Mouse (Mus musculus) midbrain, embryonic 16.5 days (tissue): ENCODE results near the gene Vcl. TPM values are rescaled to one million over a fixed set of nuclear protein-coding genes. Genes with fewer than 3 reads are reported as not detected.

ENCODE experiments used
- ATAC-seq: fragments of 200-750 bp; cut with Nextera tagmentation; 2 replicates; pipeline ENCODE4 v1.8.0; 2017; ENCODE audit warnings: moderate TSS enrichment
- H3K27ac ChIP-seq: fragments of 300-500 bp; sonication (generic); 2 replicates; pipeline ENCODE4 v1.5.1; 2014; ENCODE audit warnings: mild to moderate bottlenecking, low read length, mixed read lengths
- H3K27me3 ChIP-seq: fragments of 300-500 bp; sonication (generic); 2 replicates; pipeline ENCODE4 v1.6.1; 2014; ENCODE audit warnings: low read depth, low read length, mixed read lengths; ENCODE audit not compliant: control insufficient read depth, insufficient read depth
- H3K36me3 ChIP-seq: fragments of 300-500 bp; sonication (generic); 2 replicates; pipeline ENCODE4 v1.6.1; 2014; ENCODE audit warnings: mild to moderate bottlenecking, low read length, moderate library complexity, mixed read lengths; ENCODE audit not compliant: control insufficient read depth, insufficient read depth
- H3K4me1 ChIP-seq: fragments of 300-500 bp; sonication (generic); 2 replicates; pipeline ENCODE4 v1.6.1; 2014; ENCODE audit warnings: mild to moderate bottlenecking, low read length, mixed read lengths; ENCODE audit not compliant: control insufficient read depth, insufficient read depth
- H3K4me2 ChIP-seq: fragments of 300-500 bp; sonication (generic); 2 replicates; pipeline ENCODE4 v1.6.1; 2014; ENCODE audit warnings: mild to moderate bottlenecking, low read length, mixed read lengths
- H3K4me3 ChIP-seq: fragments of 300-500 bp; sonication (generic); 2 replicates; pipeline ENCODE4 v1.5.1; 2014; ENCODE audit warnings: low read depth, mild to moderate bottlenecking, low read length, moderate library complexity, mixed read lengths
- H3K9ac ChIP-seq: fragments of 300-500 bp; sonication (generic); 2 replicates; pipeline ENCODE4 v1.6.1; 2014; ENCODE audit warnings: low read depth, low read length, mixed read lengths
- H3K9me3 ChIP-seq: fragments of 300-500 bp; sonication (generic); replicated peaks from 2 replicates; pipeline ENCODE4 v1.6.1; 2014; ENCODE audit warnings: mild to moderate bottlenecking, low read length, mixed read lengths; ENCODE audit not compliant: control insufficient read depth, poor library complexity, severe bottlenecking
- WGBS: fragments of 180-500 bp; shearing (Covaris S2); extraction: QIAGEN DNeasy Blood & Tissue Kit; methylation state at CpG from one replicate; pipeline ENCODE4 v1.1.7; 2014; 5-methylcytosine and 5-hydroxymethylcytosine counted together
- polyA plus RNA-seq: library from polyadenylated mRNA; unstranded; fragments of >200 nt; fragmentation: Nextera tagmentation; extraction: Ambion mirVana; gene quantifications from 2 replicates; pipeline ENCODE4 v1.2.1, GENCODE M21; 2015

Vcl gene
- polyA plus RNA-seq, 1 experiment from 2014 or later = 11.9 TPM

DNA sequence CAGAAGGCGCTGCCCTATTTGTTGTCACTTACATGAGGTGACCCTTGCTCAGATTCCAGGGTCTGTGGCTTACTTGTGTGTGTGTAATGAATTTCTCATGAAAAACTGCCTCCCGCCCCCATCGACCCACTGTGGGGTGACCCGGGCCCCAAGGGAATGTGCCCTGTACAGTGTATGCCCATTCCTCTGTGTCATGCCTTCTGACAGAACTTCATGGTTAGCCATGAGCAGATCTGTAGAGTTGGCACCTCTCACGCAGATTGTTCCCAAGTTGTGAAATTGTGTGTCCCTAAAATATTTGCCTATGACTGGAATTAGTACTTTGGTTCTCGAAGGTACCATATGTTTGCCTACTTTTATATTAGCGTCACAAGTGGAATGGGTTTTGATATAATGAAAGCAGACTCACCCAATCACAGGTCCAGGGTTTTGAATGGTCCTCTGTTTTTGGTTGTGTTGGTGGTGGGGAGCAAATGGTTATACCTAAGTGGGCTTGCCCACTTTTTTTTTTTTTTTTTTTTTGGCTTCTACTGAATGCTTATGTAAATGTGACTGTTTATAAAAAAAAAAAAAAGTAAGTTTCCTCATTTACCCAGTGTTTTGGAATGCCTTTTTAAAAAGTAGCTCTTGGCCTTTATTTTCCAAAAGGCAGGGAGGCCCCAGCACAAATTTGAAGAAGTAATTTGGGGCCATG lies 147.4 kb downstream of the Vcl start:
- H3K4me3 ChIP-seq = peak overlapping the region; percentile 72
- no peaks in the 10 kb centered on the region for H3K36me3 ChIP-seq
- peak overlapping the region; percentile 83 for H3K9ac ChIP-seq
- H3K27me3 ChIP-seq = no peaks in the 10 kb centered on the region
- no peak overlapping the region; the same call in 1 of the 2 replicates for H3K27ac ChIP-seq
- ATAC-seq = peak; percentile 55
- peak overlapping the region; percentile 81 for H3K4me2 ChIP-seq
- 50% methylated on average over 7 of the region's 7 CpGs for WGBS
- H3K9me3 ChIP-seq = no peaks in the 10 kb centered on the region
- H3K4me1 ChIP-seq = peaks cover 7% of the 10 kb centered on the region

DNA sequence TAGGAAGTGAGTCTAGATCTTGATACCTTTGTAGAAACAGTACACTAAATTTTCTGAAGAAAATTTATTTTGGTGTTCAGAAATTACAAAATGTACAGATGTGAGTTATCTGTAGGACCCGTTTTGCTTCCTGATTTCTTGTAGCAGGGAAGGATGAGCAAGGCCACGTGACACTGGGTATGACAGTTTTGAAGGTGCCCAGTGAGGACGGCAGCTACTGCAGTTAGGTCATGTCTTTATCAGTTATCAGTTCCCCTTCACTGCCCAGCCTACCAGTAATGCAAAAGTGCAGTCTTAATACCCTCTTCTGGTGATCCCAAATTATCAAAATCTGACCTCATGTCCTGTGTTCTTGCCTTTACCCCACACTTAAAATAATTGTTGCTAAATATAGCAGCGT lies 148.7 kb downstream of the Vcl start:
- H3K36me3 ChIP-seq = no peaks in the 10 kb centered on the region
- peaks cover 7% of the 10 kb centered on the region for H3K4me1 ChIP-seq
- H3K27me3 ChIP-seq = no peaks in the 10 kb centered on the region
- ATAC-seq = no peak
- no peak overlapping the region for H3K4me2 ChIP-seq
- no peak overlapping the region for H3K9ac ChIP-seq
- no peak overlapping the region for H3K27ac ChIP-seq
- H3K4me3 ChIP-seq = no peak overlapping the region
- WGBS = 90% methylated on average over 4 of the region's 4 CpGs
- no peaks in the 10 kb centered on the region for H3K9me3 ChIP-seq

- Histone ChIP-seq H3K4me2 (no peak overlapping the region), H3K4me1 (peaks cover 7% of the 10 kb centered on the region), H3K4me3 (no peak overlapping the region), H3K27me3 (no peaks in the 10 kb centered on the region), H3K36me3 (no peaks in the 10 kb centered on the region), H3K9me3 (no peaks in the 10 kb centered on the region), H3K27ac (no peak overlapping the region), H3K9ac (no peak overlapping the region)
- ATAC-seq = no peak
These were observed 149.3 kb downstream of the Vcl start for GRCm38 (mm10) chr14:21078511-21078910.

- 72% methylated on average over 1 of the region's 1 CpGs for WGBS
- Histone ChIP-seq H3K4me1 (no peaks in the 10 kb centered on the region), H3K4me3 (no peak overlapping the region), H3K9ac (no peak overlapping the region), H3K36me3 (no peaks in the 10 kb centered on the region), H3K27ac (no peak overlapping the region), H3K9me3 (no peaks in the 10 kb centered on the region), H3K27me3 (no peaks in the 10 kb centered on the region), H3K4me2 (no peak overlapping the region)
- no peak for ATAC-seq
These were observed 153.6 kb downstream of the Vcl start for GRCm38 (mm10) chr14:21082823-21083222.

Other genes starting within 250 kb of the Vcl start
- gene Fut11, start 234.4 kb upstream of the Vcl start, polyA plus RNA-seq = 25.5 and 27.2 TPM in 2 replicates
- 166 and 171 TPM in 2 replicates for gene Chchd1, start 226.4 kb upstream of the Vcl start, polyA plus RNA-seq
- 44.9 and 50.3 TPM in 2 replicates for gene Zswim8, start 221.8 kb upstream of the Vcl start, polyA plus RNA-seq
- 17.5 and 19.3 TPM in 2 replicates for gene Ndst2, start 194.8 kb upstream of the Vcl start, polyA plus RNA-seq
- gene Camk2g, start 135.3 kb upstream of the Vcl start, polyA plus RNA-seq = 149 and 180 TPM in 2 replicates
- 0.19 and 0.72 TPM in 2 replicates for gene Plau, start 92.7 kb upstream of the Vcl start, polyA plus RNA-seq
- gene Ap3m1, start 123.1 kb downstream of the Vcl start, polyA plus RNA-seq = 80.9 and 83.3 TPM in 2 replicates
- 40.4 and 41.1 TPM in 2 replicates for gene Adk, start 123.2 kb downstream of the Vcl start, polyA plus RNA-seq